Mouse (Mus musculus) hindbrain, embryonic 13.5 days (tissue): ENCODE data around the gene Cdc42bpa. TPM values are rescaled to one million over a fixed set of nuclear protein-coding genes. Genes with fewer than 3 reads are reported as not detected.

ENCODE experiments used
- ATAC-seq: fragments of 200-750 bp; cut with Nextera tagmentation; 2 replicates; pipeline ENCODE4 v1.8.0; 2017; ENCODE audit warnings: moderate TSS enrichment; ENCODE audit not compliant: low FRiP score
- H3K27ac ChIP-seq: fragments of 300-500 bp; sonication (generic); 2 replicates; pipeline ENCODE4 v1.5.1; 2015; ENCODE audit warnings: inconsistent platforms, mild to moderate bottlenecking, moderate library complexity
- H3K27me3 ChIP-seq: fragments of 300-500 bp; sonication (generic); 2 replicates; pipeline ENCODE4 v1.6.1; 2015; ENCODE audit warnings: mild to moderate bottlenecking, inconsistent platforms
- H3K36me3 ChIP-seq: fragments of 300-500 bp; sonication (generic); 2 replicates; pipeline ENCODE4 v1.6.1; 2015; ENCODE audit warnings: mild to moderate bottlenecking, inconsistent platforms
- H3K4me1 ChIP-seq: fragments of 300-500 bp; sonication (generic); replicated peaks from 2 replicates; pipeline ENCODE4 v1.6.1; 2015; ENCODE audit warnings: inconsistent platforms
- H3K4me2 ChIP-seq: fragments of 300-500 bp; sonication (generic); 2 replicates; pipeline ENCODE4 v1.6.1; 2015; ENCODE audit warnings: inconsistent platforms, mild to moderate bottlenecking, moderate library complexity
- H3K4me3 ChIP-seq: fragments of 300-500 bp; sonication (generic); 2 replicates; pipeline ENCODE4 v1.5.1; 2015; ENCODE audit warnings: mild to moderate bottlenecking, inconsistent platforms
- H3K9ac ChIP-seq: fragments of 300-500 bp; sonication (generic); 2 replicates; pipeline ENCODE4 v1.6.1; 2015; ENCODE audit warnings: mild to moderate bottlenecking, inconsistent platforms
- H3K9me3 ChIP-seq: fragments of 300-500 bp; sonication (generic); 2 replicates; pipeline ENCODE4 v1.6.1; 2016; ENCODE audit warnings: inconsistent platforms
- WGBS: fragments of 180-500 bp; shearing (Covaris S2); methylation state at CpG from one replicate; pipeline ENCODE4 v1.1.7; 2015; 5-methylcytosine and 5-hydroxymethylcytosine counted together
- polyA plus RNA-seq: library from polyadenylated mRNA; unstranded; fragments of >200 nt; fragmentation: Nextera tagmentation; extraction: Ambion mirVana; gene quantifications from 2 replicates; pipeline ENCODE4 v1.2.1, GENCODE M21; 2015

Gene Cdc42bpa
- polyA plus RNA-seq, 1 experiment from 2014 or later = 23.5 TPM

GRCm38 (mm10) chr1:180200722-180201121 is 240.4 kb downstream of the Cdc42bpa start:
- peaks cover 6% of the 10 kb centered on the region for H3K4me1 ChIP-seq
- H3K27ac ChIP-seq = no peak overlapping the region
- H3K4me3 ChIP-seq = no peak overlapping the region
- 0 out of 2 replicates have a peak, but pooled peaks cover 4% of the 10 kb centered on the region for H3K9me3 ChIP-seq
- no peak for ATAC-seq
- no peaks in the 10 kb centered on the region for H3K27me3 ChIP-seq
- WGBS = 69% methylated on average over 5 of the region's 5 CpGs
- no peaks in the 10 kb centered on the region for H3K36me3 ChIP-seq
- no peak overlapping the region for H3K9ac ChIP-seq
- H3K4me2 ChIP-seq = no peak overlapping the region

DNA sequence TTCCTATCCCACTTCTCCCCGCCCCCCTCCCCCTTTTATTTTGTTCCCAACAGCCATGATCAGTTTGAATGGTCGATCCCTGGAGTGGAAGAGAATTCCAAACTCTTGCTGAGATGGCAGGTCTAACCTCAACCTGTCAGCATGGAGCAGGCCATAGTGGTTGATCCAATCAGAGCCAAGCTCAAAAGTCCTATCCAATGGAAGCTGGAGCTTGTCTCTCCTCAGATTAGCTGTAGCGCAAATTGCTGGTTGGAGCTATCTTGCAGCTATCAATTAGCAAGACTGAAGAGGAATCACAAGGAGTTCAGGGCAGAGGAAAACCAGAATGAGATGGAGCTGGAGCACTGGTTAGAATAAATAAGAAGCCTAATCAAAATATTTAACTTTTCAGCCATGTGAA is 248.1 kb downstream of the Cdc42bpa start:
- Histone ChIP-seq H3K4me1 (no peaks in the 10 kb centered on the region), H3K4me3 (no peak overlapping the region), H3K4me2 (no peak overlapping the region), H3K9me3 (0 out of 2 replicates have a peak, but pooled peaks cover 4% of the 10 kb centered on the region), H3K9ac (no peak overlapping the region), H3K36me3 (no peaks in the 10 kb centered on the region), H3K27me3 (no peaks in the 10 kb centered on the region), H3K27ac (no peak overlapping the region)
- WGBS = 83% methylated on average over 3 of the region's 3 CpGs
- no peak for ATAC-seq

- H3K9ac ChIP-seq = no peak overlapping the region
- no peak for ATAC-seq
- no peaks in the 10 kb centered on the region for H3K27me3 ChIP-seq
- 0 out of 2 replicates have a peak, but pooled peaks cover 2% of the 10 kb centered on the region for H3K9me3 ChIP-seq
- no peak overlapping the region for H3K4me2 ChIP-seq
- no peak overlapping the region for H3K27ac ChIP-seq
- 81% methylated on average over 4 of the region's 4 CpGs for WGBS
- H3K4me1 ChIP-seq = no peaks in the 10 kb centered on the region
- no peak overlapping the region for H3K4me3 ChIP-seq
- no peaks in the 10 kb centered on the region for H3K36me3 ChIP-seq
Measured at GRCm38 (mm10) chr1:180210031-180210432, 249.8 kb downstream of the Cdc42bpa start.

- Histone ChIP-seq H3K4me2 (no peak overlapping the region), H3K9ac (no peak overlapping the region), H3K4me1 (no peaks in the 10 kb centered on the region), H3K9me3 (no peaks in the 10 kb centered on the region), H3K27me3 (no peaks in the 10 kb centered on the region), H3K4me3 (no peak overlapping the region), H3K27ac (no peak overlapping the region), H3K36me3 (no peaks in the 10 kb centered on the region)
- 89% methylated on average over 9 of the region's 9 CpGs for WGBS
- no peak for ATAC-seq
Measured at GRCm38 (mm10) chr1:180210781-180211271, 250.6 kb downstream of the Cdc42bpa start.

DNA sequence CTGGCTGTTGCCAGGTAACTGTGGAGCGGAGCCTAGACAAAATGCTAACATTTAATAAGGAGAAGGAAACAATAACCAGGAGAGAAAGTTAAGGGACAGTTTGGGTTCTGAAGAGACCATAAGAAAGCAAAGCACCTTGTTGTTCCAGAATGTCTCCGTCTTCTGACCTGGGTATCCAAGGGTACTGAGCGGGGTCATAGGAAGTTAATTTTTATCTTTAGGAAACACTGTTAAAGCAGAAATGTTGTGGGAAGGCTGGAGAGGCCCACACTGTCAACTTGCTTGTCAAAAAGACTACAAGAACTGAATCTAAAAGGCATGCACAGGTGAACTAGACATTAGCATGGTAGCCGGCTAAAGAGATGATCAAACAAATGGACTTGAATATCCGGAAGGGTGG is 252.6 kb downstream of the Cdc42bpa start:
- no peak for ATAC-seq
- Histone ChIP-seq H3K4me3 (no peak overlapping the region), H3K27me3 (no peaks in the 10 kb centered on the region), H3K27ac (no peak overlapping the region), H3K9ac (no peak overlapping the region), H3K4me2 (no peak overlapping the region), H3K9me3 (no peaks in the 10 kb centered on the region), H3K36me3 (no peaks in the 10 kb centered on the region), H3K4me1 (no peaks in the 10 kb centered on the region)
- WGBS = 94% methylated on average over 5 of the region's 5 CpGs

GRCm38 (mm10) chr1:180215044-180215443 is 254.8 kb downstream of the Cdc42bpa start:
- Histone ChIP-seq H3K4me1 (no peaks in the 10 kb centered on the region), H3K36me3 (no peaks in the 10 kb centered on the region), H3K27me3 (no peaks in the 10 kb centered on the region), H3K4me2 (no peak overlapping the region), H3K4me3 (no peak overlapping the region), H3K27ac (no peak overlapping the region), H3K9ac (no peak overlapping the region), H3K9me3 (no peaks in the 10 kb centered on the region)
- peak; percentile 43 for ATAC-seq
- WGBS = 26% methylated on average over 4 of the region's 4 CpGs

Other genes with a start within 250 kb of the Cdc42bpa start
- not detected in 2 replicates for gene Kif28, start 215.2 kb upstream of the Cdc42bpa start, polyA plus RNA-seq
- gene Gm10518, start 157.1 kb upstream of the Cdc42bpa start, polyA plus RNA-seq = not detected in 2 replicates
- gene Ahctf1, start 156.8 kb upstream of the Cdc42bpa start, polyA plus RNA-seq = 17.0 and 21.5 TPM in 2 replicates
- 2.4 and 2.9 TPM in 2 replicates for gene Coq8a, start 239.1 kb downstream of the Cdc42bpa start, polyA plus RNA-seq